Mouse (Mus musculus): ENCODE data around the gene Gpkow. TPM values are rescaled to one million over a fixed set of nuclear protein-coding genes. Genes with fewer than 3 reads are reported as not detected.

The Gpkow gene
- 10 to 100 TPM; 35.5 to 38.4 TPM for total RNA-seq (2021)
- long read RNA-seq, transcript Gpkow-201 (11 exons, 3,579 nt), result major isoform, 25 of 35 reads
- long read RNA-seq, partial matches to known transcripts, result 2 of 35 reads
- long read RNA-seq, other reads (novel, unspliced or antisense), result 7 of 35 reads

DNA sequence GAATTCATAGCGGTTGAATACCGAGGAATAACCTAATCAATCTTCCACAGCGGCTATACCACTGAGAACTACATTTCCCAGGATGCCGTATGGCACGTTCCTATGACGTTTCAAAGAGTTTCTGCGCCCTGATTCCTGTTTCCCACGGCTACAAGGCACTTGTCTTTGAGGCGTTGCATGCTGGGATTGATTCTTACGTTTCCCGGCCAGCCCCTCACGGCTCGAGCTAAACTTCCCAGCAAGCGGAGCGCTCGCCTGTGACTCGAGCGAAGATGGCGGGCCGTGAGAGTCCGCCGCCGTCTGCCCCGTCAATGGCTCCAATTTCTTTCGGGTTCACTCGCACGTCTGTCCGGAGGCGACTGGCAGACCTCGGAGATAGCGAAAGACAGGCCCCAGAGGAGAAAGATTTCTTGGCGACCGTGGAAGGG is at the start of gene Gpkow:
Gene Gpkow, plus strand, starts transcription at position 178 of the 428 bp plus-strand sequence.
- peak; percentile 60 to 73 for DNase-seq (ENCODE audit: low spot score in 2 of 2)

- DNase-seq (ENCODE audit: low spot score in 2 of 2), result peak; percentile 65 to 69
Observed at GRCm38 (mm10) chrX:7648671-7649304, 48.1 kb upstream of the Gpkow start.

GRCm38 (mm10) chrX:7657221-7657639 is 39.7 kb upstream of the Gpkow start, which contains the start of gene Prickle3:
Prickle3 (plus strand) TSS chrX:7657260.
- no peak for DNase-seq (ENCODE audit: low spot score in 2 of 2)

GRCm38 (mm10) chrX:7658031-7658784 is 38.7 kb upstream of the Gpkow start:
- DNase-seq (ENCODE audit: low spot score in 2 of 2), result no peak

- no peak for DNase-seq (ENCODE audit: low spot score in 2 of 2)
Observed at GRCm38 (mm10) chrX:7658785-7659589, 37.9 kb upstream of the Gpkow start.

GRCm38 (mm10) chrX:7661086-7661485 is 35.8 kb upstream of the Gpkow start:
- no peak for DNase-seq (ENCODE audit: low spot score in 2 of 2)

GRCm38 (mm10) chrX:7662936-7663335 is 34.0 kb upstream of the Gpkow start:
- DNase-seq (ENCODE audit: low spot score in 2 of 2), result no peak

GRCm38 (mm10) chrX:7664791-7665190 is 32.1 kb upstream of the Gpkow start:
- no peak for DNase-seq (ENCODE audit: low spot score in 2 of 2)

- no peak for DNase-seq (ENCODE audit: low spot score in 2 of 2)
Observed at GRCm38 (mm10) chrX:7665739-7666502, 31.0 kb upstream of the Gpkow start.

DNA sequence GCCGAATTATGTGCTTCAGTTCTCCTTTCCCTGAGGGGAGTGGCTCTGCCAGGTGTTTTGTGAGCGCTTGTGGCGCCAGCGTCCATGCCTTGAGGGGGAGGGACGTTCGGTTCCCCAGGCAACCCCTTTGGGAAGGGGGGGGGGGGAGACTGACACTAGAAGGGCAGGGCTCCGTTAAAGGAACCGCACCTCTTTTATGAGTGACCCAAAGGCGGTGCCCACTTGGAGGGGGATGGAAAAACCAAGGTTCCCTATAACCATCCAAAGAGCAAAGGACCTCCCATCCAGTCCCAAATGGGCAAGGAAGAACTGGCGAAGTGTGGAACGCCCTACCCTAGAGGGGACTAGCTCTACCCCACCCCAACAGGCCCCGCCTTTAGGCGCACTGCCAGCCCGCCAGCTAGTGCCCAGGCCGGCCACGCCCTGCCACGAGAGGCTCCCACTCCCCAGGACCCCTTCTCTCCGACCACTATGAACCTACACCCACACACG is 26.5 kb upstream of the Gpkow start:
- peak; percentile 42 to 60 for DNase-seq (ENCODE audit: low spot score in 2 of 2)

GRCm38 (mm10) chrX:7670921-7671623 is 25.9 kb upstream of the Gpkow start, which contains the start of gene Plp2:
Plp2 (minus strand) TSS chrX:7671390.
- peak; percentile 22 to 26 for DNase-seq (ENCODE audit: low spot score in 2 of 2)

- DNase-seq (ENCODE audit: low spot score in 2 of 2), result no peak
Observed at GRCm38 (mm10) chrX:7672739-7673138, 24.2 kb upstream of the Gpkow start.

GRCm38 (mm10) chrX:7673578-7674281 is 23.2 kb upstream of the Gpkow start:
- DNase-seq (ENCODE audit: low spot score in 2 of 2), result no peak

DNA sequence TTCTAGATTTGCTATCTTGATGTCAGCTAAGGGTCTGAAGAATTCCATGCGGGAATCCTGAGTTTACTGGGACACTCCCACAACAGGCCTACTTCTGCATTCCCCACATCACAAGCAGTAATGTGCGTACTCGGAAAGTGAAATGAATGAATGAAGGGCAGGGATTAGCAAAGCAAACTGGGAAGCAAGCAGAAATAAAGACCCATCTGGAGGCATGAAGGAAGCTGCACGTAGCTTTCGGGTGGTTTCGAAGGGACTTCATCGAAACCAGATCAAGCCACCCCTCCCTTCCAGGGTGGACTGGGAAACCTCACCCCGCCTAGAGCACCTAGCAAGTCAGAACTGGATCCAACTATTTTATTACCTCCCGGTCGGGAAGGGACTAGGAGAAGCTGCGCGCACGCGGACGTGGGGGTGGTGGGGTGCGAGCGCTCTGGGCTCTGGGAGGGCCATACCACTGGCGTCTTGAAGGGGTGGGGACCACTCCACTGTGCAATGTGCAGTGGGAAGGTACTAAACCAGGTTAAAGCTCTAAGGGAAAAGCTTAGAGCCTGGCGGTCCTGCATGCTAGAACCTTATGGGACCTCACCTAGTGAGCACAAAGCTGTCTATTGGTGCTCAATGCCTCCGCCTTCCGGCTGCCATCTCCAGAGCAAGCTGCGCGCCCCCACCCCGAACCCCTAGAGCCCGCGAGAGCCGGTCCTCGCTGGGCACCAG is 22.5 kb upstream of the Gpkow start:
- DNase-seq (ENCODE audit: low spot score in 2 of 2), result peak in 1 of 2 experiments; percentile 32

GRCm38 (mm10) chrX:7675001-7675380 is 21.9 kb upstream of the Gpkow start:
- no peak for DNase-seq (ENCODE audit: low spot score in 2 of 2)

- DNase-seq (ENCODE audit: low spot score in 2 of 2), result no peak
Observed at GRCm38 (mm10) chrX:7678986-7679385, 17.9 kb upstream of the Gpkow start.

DNA sequence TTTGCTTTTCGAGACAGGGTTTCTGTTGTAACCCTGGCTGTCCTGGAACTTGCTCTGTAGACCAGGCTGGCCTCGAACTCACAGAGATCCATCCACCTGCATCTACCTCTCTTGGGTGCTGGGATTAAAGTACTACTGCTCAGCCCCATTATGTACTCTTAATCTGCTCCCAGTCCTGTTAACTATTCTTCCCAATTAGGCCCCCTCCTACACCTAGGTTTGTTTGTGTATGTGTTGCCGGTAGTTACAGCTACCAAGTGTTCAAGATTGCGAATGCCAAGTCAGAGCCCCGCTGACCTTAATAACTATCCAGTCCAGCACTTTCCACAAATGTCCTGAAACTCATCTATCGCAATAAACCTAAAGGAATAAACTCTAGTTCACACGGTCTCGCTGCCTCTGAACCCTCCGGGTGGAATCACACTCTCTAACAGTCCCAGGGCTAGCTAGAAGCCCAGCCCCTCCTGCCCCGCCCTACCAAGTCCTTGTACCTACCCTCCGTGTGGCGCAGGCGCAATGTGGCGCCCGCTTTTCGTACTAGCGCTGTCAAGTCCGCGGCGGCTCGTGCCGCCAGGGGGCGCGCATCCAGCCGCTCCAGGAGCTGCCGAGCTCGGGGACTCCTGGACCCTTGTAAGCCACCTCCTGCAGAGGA is 17.4 kb upstream of the Gpkow start:
- peak; percentile 79 to 86 for DNase-seq (ENCODE audit: low spot score in 2 of 2)

DNA sequence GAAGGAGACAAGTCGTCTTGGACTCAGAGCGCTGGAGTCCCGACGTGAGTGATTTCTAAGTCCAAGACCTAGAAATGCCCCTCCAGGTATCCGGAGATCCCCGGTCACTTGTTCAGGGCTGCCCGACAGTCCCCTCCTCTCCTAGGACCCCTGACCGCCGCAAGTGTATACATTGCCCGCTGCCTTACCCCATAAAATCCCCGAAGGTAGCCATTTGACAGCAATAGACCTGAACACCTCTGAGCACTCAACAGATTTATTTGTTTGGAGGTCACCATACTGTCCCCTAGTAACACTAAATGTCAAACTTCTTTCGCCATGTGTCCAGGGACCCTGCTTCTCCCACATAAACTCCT is 16.9 kb upstream of the Gpkow start:
- DNase-seq (ENCODE audit: low spot score in 2 of 2), result no peak

All from layer of hippocampus, postnatal 10 days (tissue).